Mouse (Mus musculus) liver, embryonic 14.5 days (tissue): ENCODE results near the gene Zmynd8. TPM values are rescaled to one million over a fixed set of nuclear protein-coding genes. Genes with fewer than 3 reads are reported as not detected.

Experiments used
- ATAC-seq: fragments of 200-750 bp; cut with Nextera tagmentation; 2 replicates; pipeline ENCODE4 v1.8.0; 2017; ENCODE audit warnings: moderate number of reproducible peaks, mild to moderate bottlenecking, moderate library complexity; ENCODE audit not compliant: insufficient read depth
- DNase-seq, 3 experiments: peaks; one replicate each; pipeline ENCODE4 v3.0.0-alpha.2; 2012 to 2013; ENCODE audit warnings: low read depth in 3 of 3, low spot score in 3 of 3
- H3K27ac ChIP-seq: fragments of 300-500 bp; sonication (generic); 2 replicates; pipeline ENCODE4 v1.5.1; 2014; ENCODE audit warnings: moderate library complexity, mild to moderate bottlenecking, control low read depth, inconsistent platforms
- H3K27me3 ChIP-seq: fragments of 300-500 bp; sonication (generic); 2 replicates; pipeline ENCODE4 v1.6.1; 2014; ENCODE audit warnings: mild to moderate bottlenecking, low read length, moderate library complexity; ENCODE audit not compliant: control insufficient read depth, insufficient read depth
- H3K36me3 ChIP-seq: fragments of 300-500 bp; sonication (generic); replicated peaks from 2 replicates; pipeline ENCODE4 v1.6.1; 2014; ENCODE audit warnings: low read depth; ENCODE audit not compliant: control insufficient read depth, insufficient read depth
- H3K4me1 ChIP-seq, 2 experiments: fragments of 200-500 bp in 1 of 2; fragments of 300-500 bp in 1 of 2; sonication (generic) in 1 of 2; replicated peaks; 2 replicates each; pipeline ENCODE4 v1.6.1; 2012 to 2014; ENCODE audit warnings: antibody characterized with exemption in 1 of 2, inconsistent platforms in 1 of 2, low read length in 1 of 2; ENCODE audit not compliant: control insufficient read depth in 2 of 2, insufficient read depth in 2 of 2
- H3K4me2 ChIP-seq: fragments of 300-500 bp; sonication (generic); 2 replicates; pipeline ENCODE4 v1.6.1; 2014; ENCODE audit warnings: low read depth, mild to moderate bottlenecking, control low read depth, moderate library complexity
- H3K4me3 ChIP-seq, 2 experiments: fragments of 200-500 bp in 1 of 2; fragments of 300-500 bp in 1 of 2; sonication (generic) in 1 of 2; 2 replicates each; pipeline ENCODE4 v1.5.1; 2012 to 2014; ENCODE audit warnings: low read depth in 2 of 2, low read length in 2 of 2, mild to moderate bottlenecking in 2 of 2, control low read depth in 1 of 2, inconsistent platforms in 1 of 2, moderate library complexity in 1 of 2; ENCODE audit not compliant: insufficient read depth in 1 of 2
- H3K9ac ChIP-seq: fragments of 300-500 bp; sonication (generic); replicated peaks from 2 replicates; pipeline ENCODE4 v1.6.1; 2014; ENCODE audit warnings: mild to moderate bottlenecking, control low read depth, moderate library complexity
- H3K9me3 ChIP-seq: fragments of 300-500 bp; sonication (generic); 2 replicates; pipeline ENCODE4 v1.6.1; 2016; ENCODE audit warnings: low read length, mixed read lengths; ENCODE audit not compliant: control insufficient read depth
- CTCF ChIP-seq: IDR thresholded peaks from 2 replicates; pipeline ENCODE4 v1.5.1; 2016; ENCODE audit warnings: antibody characterized with exemption, low read depth, control low read depth
- EP300 ChIP-seq: IDR thresholded peaks from 2 replicates; pipeline ENCODE4 v1.6.1; 2016; ENCODE audit warnings: antibody characterized with exemption, low read depth
- WGBS: fragments of 180-500 bp; shearing (Covaris S2); extraction: QIAGEN DNeasy Blood & Tissue Kit; methylation state at CpG from one replicate; pipeline ENCODE4 v1.1.7; 2014; ENCODE audit not compliant: insufficient replicate concordance; 5-methylcytosine and 5-hydroxymethylcytosine counted together
- polyA plus RNA-seq, 2 experiments: library from polyadenylated mRNA; depleted of rRNA in 1 of 2; stranded (reverse) in 1 of 2; unstranded in 1 of 2; fragments of >200 nt; fragmentation: Nextera tagmentation in 1 of 2; extraction: Ambion mirVana in 1 of 2; gene quantifications; 2 replicates each; pipeline versions ENCODE4 v1.2.1 to v1.2.3; 2012 to 2014

Zmynd8 gene
- polyA plus RNA-seq, 2 experiments: 16.3 to 17.7 TPM

- DNase-seq (no peak), ATAC-seq (no peak)
- H3K4me2 ChIP-seq: no peak overlapping the region
- no peaks in the 10 kb centered on the region for H3K4me1 ChIP-seq
- peaks cover 83% of the 10 kb centered on the region for H3K36me3 ChIP-seq
- WGBS: 91% methylated on average over 23 of the region's 23 CpGs
- H3K27me3 ChIP-seq: no peaks in the 10 kb centered on the region
- no peaks in the 10 kb centered on the region for H3K9me3 ChIP-seq
- no peak overlapping the region for H3K4me3 ChIP-seq
- no peak overlapping the region for H3K9ac ChIP-seq
- TF ChIP-seq CTCF (no peak), EP300 (no peak)
- H3K27ac ChIP-seq: no peak overlapping the region
Observed at GRCm38 (mm10) chr2:165838606-165839316, 60.1 kb downstream of the Zmynd8 start.

- H3K9ac ChIP-seq: no peak overlapping the region
- no peak for DNase-seq
- H3K36me3 ChIP-seq: peaks cover 83% of the 10 kb centered on the region
- 85% methylated on average over 13 of the region's 13 CpGs for WGBS
- no peak for ATAC-seq
- no peak overlapping the region for H3K27ac ChIP-seq
- no peak overlapping the region for H3K4me3 ChIP-seq
- no peaks in the 10 kb centered on the region for H3K9me3 ChIP-seq
- H3K4me1 ChIP-seq: no peaks in the 10 kb centered on the region
- H3K4me2 ChIP-seq: no peak overlapping the region
- no peaks in the 10 kb centered on the region for H3K27me3 ChIP-seq
- TF ChIP-seq CTCF (no peak), EP300 (no peak)
Observed at GRCm38 (mm10) chr2:165834601-165835000, 64.2 kb downstream of the Zmynd8 start.

GRCm38 (mm10) chr2:165833468-165833867, 65.3 kb downstream of the Zmynd8 start:
- Histone ChIP-seq H3K4me1 (no peaks in the 10 kb centered on the region), H3K27ac (no peak overlapping the region), H3K36me3 (peaks cover 78% of the 10 kb centered on the region), H3K9me3 (no peaks in the 10 kb centered on the region), H3K4me2 (no peak overlapping the region), H3K4me3 (no peak overlapping the region), H3K27me3 (no peaks in the 10 kb centered on the region), H3K9ac (no peak overlapping the region)
- 74% methylated on average over 9 of the region's 9 CpGs for WGBS
- DNase-seq (no peak), ATAC-seq (no peak)
- no peak for TF ChIP-seq EP300
- no peak for TF ChIP-seq CTCF

GRCm38 (mm10) chr2:165832720-165833119, 66.1 kb downstream of the Zmynd8 start:
- no peak for ATAC-seq
- Histone ChIP-seq H3K4me2 (no peak overlapping the region), H3K9ac (no peak overlapping the region), H3K4me1 (no peaks in the 10 kb centered on the region), H3K36me3 (peaks cover 79% of the 10 kb centered on the region), H3K4me3 (no peak overlapping the region), H3K27ac (no peak overlapping the region), H3K9me3 (no peaks in the 10 kb centered on the region), H3K27me3 (no peaks in the 10 kb centered on the region)
- no peak for DNase-seq
- TF ChIP-seq CTCF (no peak), EP300 (no peak)
- 88% methylated on average over 9 of the region's 9 CpGs for WGBS

- peaks cover 77% of the 10 kb centered on the region for H3K36me3 ChIP-seq
- H3K4me1 ChIP-seq: no peaks in the 10 kb centered on the region
- H3K27ac ChIP-seq: no peak overlapping the region
- WGBS: 83% methylated on average over 9 of the region's 9 CpGs
- no peak for ATAC-seq
- no peak overlapping the region for H3K4me3 ChIP-seq
- no peak overlapping the region for H3K4me2 ChIP-seq
- no peaks in the 10 kb centered on the region for H3K9me3 ChIP-seq
- DNase-seq: no peak
- no peak overlapping the region for H3K9ac ChIP-seq
- TF ChIP-seq EP300 (no peak), CTCF (no peak)
- H3K27me3 ChIP-seq: no peaks in the 10 kb centered on the region
Observed at GRCm38 (mm10) chr2:165832295-165832694, 66.5 kb downstream of the Zmynd8 start.
